In genomic region chr3:88762401-88762831, GRCm38 (mm10) we compare ENCODE assay signal across 10 mouse cellular contexts. TPM values are rescaled to one million over a fixed set of nuclear protein-coding genes. Genes with fewer than 3 reads are reported as not detected.
A peak's percentile ranks its signal among the peaks of the same experiment; 100 is the strongest.
DNase-seq lines count a peak whose midpoint lies in the region; ATAC-seq and TF ChIP-seq lines count a peak whose summit lies in the region.
"Had no signal": no experiment of that assay in that cellular context is flagged by ENCODE, and none has a peak within 500 bp of the region (broad histone marks: within the 10 kb centered on the region; RNA-seq: fewer than 3 reads in every experiment).

No protein-coding gene starts in this region.

- no peak overlapping the region for H3K4me2 ChIP-seq in heart, embryonic 11.5 days
- H3K4me2 ChIP-seq in neural tube, embryonic 13.5 days: no peak overlapping the region
- no peak overlapping the region for H3K4me2 ChIP-seq in midbrain, postnatal 0 days (ENCODE audit: low read depth, low read length, poor library complexity, severe bottlenecking)
- H3K4me2 ChIP-seq: limb, embryonic 15.5 days had no signal

- ATAC-seq in heart, embryonic 11.5 days (replicated peaks; ENCODE audit: insufficient number of reproducible peaks, low FRiP score, low TSS enrichment): 0 out of 2 replicates have a peak, but pooled peaks have one; percentile 35
- ATAC-seq in neural tube, embryonic 13.5 days (ENCODE audit: low read depth): no peak
- ATAC-seq in midbrain, postnatal 0 days (ENCODE audit: low FRiP score): no peak

- 38% methylated on average over 6 of the region's 6 CpGs for WGBS in heart, embryonic 11.5 days (ENCODE audit: insufficient replicate concordance)
- WGBS in neural tube, embryonic 13.5 days: 41% methylated on average over 6 of the region's 6 CpGs
- 31% methylated on average over 6 of the region's 6 CpGs for WGBS in midbrain, postnatal 0 days

- no peak for DNase-seq in heart, adult 18-20 months
- DNase-seq in neural tube, embryonic 10.5 days (ENCODE audit: extremely low spot score, low spot score): no peak
- peak; percentile 64 for DNase-seq in cerebellum, adult 9-10 months
- DNase-seq in midbrain, postnatal 0 days (ENCODE audit: low spot score): no peak
- DNase-seq in adrenal gland, adult 2 months: no peak
- DNase-seq in urinary bladder, adult 18-20 months (ENCODE audit: low spot score in 2 of 2): no peak
- DNase-seq: kidney, postnatal 25 days had no signal

- H3K4me1 ChIP-seq in heart, embryonic 11.5 days (ENCODE audit: control insufficient read depth, insufficient read depth, low read length): peaks cover 13% of the 10 kb centered on the region
- peaks cover 54% of the 10 kb centered on the region for H3K4me1 ChIP-seq in neural tube, embryonic 13.5 days (replicated peaks)
- H3K4me1 ChIP-seq in midbrain, postnatal 0 days (ENCODE audit: insufficient read depth, low read length): no peaks in the 10 kb centered on the region

- H3K4me3 ChIP-seq in heart, embryonic 11.5 days (ENCODE audit: low read depth, low read length): no peak overlapping the region
- no peak overlapping the region for H3K4me3 ChIP-seq in neural tube, embryonic 13.5 days
- no peak overlapping the region for H3K4me3 ChIP-seq in midbrain, postnatal 0 days (ENCODE audit: low read depth, low read length)
- H3K4me3 ChIP-seq: limb, embryonic 15.5 days had no signal

- peak; percentile 39 for TF ChIP-seq CTCF in midbrain, postnatal 0 days (IDR thresholded peaks at IDR 0.05)

- no peak overlapping the region for H3K27ac ChIP-seq in heart, embryonic 11.5 days (ENCODE audit: low read depth, low read length)
- H3K27ac ChIP-seq in neural tube, embryonic 13.5 days (replicated peaks): peak overlapping the region; percentile 29
- no peak overlapping the region for H3K27ac ChIP-seq in midbrain, postnatal 0 days (ENCODE audit: low read depth, low read length)
- H3K27ac ChIP-seq: limb, embryonic 15.5 days had no signal

- no peak overlapping the region for H3K9ac ChIP-seq in heart, embryonic 11.5 days (ENCODE audit: low read depth, low read length)
- no peak overlapping the region for H3K9ac ChIP-seq in neural tube, embryonic 13.5 days
- no peak overlapping the region for H3K9ac ChIP-seq in midbrain, postnatal 0 days (replicated peaks; ENCODE audit: low read length, poor library complexity, severe bottlenecking)
- H3K9ac ChIP-seq: limb, embryonic 15.5 days had no signal

- peaks cover 3% of the 10 kb centered on the region for H3K36me3 ChIP-seq in heart, embryonic 11.5 days (ENCODE audit: control insufficient read depth, insufficient read depth, low read length)
- H3K36me3 ChIP-seq in neural tube, embryonic 13.5 days: peaks cover 71% of the 10 kb centered on the region
- H3K36me3 ChIP-seq in midbrain, postnatal 0 days (ENCODE audit: insufficient read depth, low read length): peaks cover 38% of the 10 kb centered on the region; the same call in 1 of the 2 replicates

- H3K27me3 ChIP-seq in heart, embryonic 11.5 days (ENCODE audit: control insufficient read depth, insufficient read depth, low read length): no peaks in the 10 kb centered on the region
- H3K27me3 ChIP-seq in neural tube, embryonic 13.5 days: no peaks in the 10 kb centered on the region
- no peaks in the 10 kb centered on the region for H3K27me3 ChIP-seq in midbrain, postnatal 0 days (ENCODE audit: insufficient read depth, low read length)
- H3K27me3 ChIP-seq: limb, embryonic 15.5 days had no signal

- no peaks in the 10 kb centered on the region for H3K9me3 ChIP-seq in heart, embryonic 11.5 days (replicated peaks; ENCODE audit: control insufficient read depth, low read length)
- H3K9me3 ChIP-seq in neural tube, embryonic 13.5 days: no peaks in the 10 kb centered on the region
- no peaks in the 10 kb centered on the region for H3K9me3 ChIP-seq in midbrain, postnatal 0 days (ENCODE audit: low read length)
- H3K9me3 ChIP-seq: limb, embryonic 15.5 days had no signal

RNA-seq across cellular contexts. Expression of gene Syt11, which starts 12.5 kb away (rescaled TPM):
- 11.8 and 15.8 TPM in 2 replicates for polyA plus RNA-seq in heart, embryonic 11.5 days (2014; fragmentation: Nextera tagmentation; extraction: Ambion mirVana)
- 1 to 10 TPM; 5.4 to 8.0 TPM for total RNA-seq in heart, adult 18-20 months (2021)
- 234 and 259 TPM in 2 replicates for polyA plus RNA-seq in neural tube, embryonic 13.5 days (2015; fragmentation: Nextera tagmentation; extraction: Ambion mirVana)
- 142 and 150 TPM in 2 replicates for total RNA-seq in midbrain, postnatal 0 days (2014; rRNA removed)
- 243 and 246 TPM in 2 replicates for polyA plus RNA-seq in midbrain, postnatal 0 days (2015; fragmentation: Nextera tagmentation; extraction: Ambion mirVana)
- 10 to 100 TPM; 10.1 to 15.1 TPM for total RNA-seq in adrenal gland, adult 2 months (2021)
- polyA plus RNA-seq in adrenal gland, adult 2 months (2012; rRNA removed): 5.1 and 5.7 TPM in 2 replicates

RNA-seq across cellular contexts. Expression of gene Rit1, which starts 45.8 kb away (rescaled TPM):
- 49.7 and 50.4 TPM in 2 replicates for polyA plus RNA-seq in heart, embryonic 11.5 days (2014; fragmentation: Nextera tagmentation; extraction: Ambion mirVana)
- total RNA-seq in heart, adult 18-20 months (2021): 10 to 100 TPM; 70.5 to 95.6 TPM
- 60.7 and 65.0 TPM in 2 replicates for polyA plus RNA-seq in neural tube, embryonic 13.5 days (2015; fragmentation: Nextera tagmentation; extraction: Ambion mirVana)
- total RNA-seq in midbrain, postnatal 0 days (2014; rRNA removed): 78.1 and 88.3 TPM in 2 replicates
- 73.5 and 81.3 TPM in 2 replicates for polyA plus RNA-seq in midbrain, postnatal 0 days (2015; fragmentation: Nextera tagmentation; extraction: Ambion mirVana)
- total RNA-seq in adrenal gland, adult 2 months (2021): 10 to 100 TPM; 49.2 to 58.9 TPM
- 41.4 and 41.5 TPM in 2 replicates for polyA plus RNA-seq in adrenal gland, adult 2 months (2012; rRNA removed)

Comparison
In these comparisons a context has a peak if more than half of its experiments do, and no peak if none do; other contexts are left out.
1. RNA of gene Syt11, which starts 12.5 kb away (polyA plus RNA-seq): 234 to 259 TPM in neural tube, embryonic 13.5 days and 243 to 246 TPM in midbrain, postnatal 0 days; 11.8 to 15.8 TPM in heart, embryonic 11.5 days and 5.1 to 5.7 TPM in adrenal gland, adult 2 months; every median in the first group is over 10 times any median in the second.